Mouse (Mus musculus) heart, embryonic 12.5 days (tissue): ENCODE results near the gene Gm43518. TPM values are rescaled to one million over a fixed set of nuclear protein-coding genes. Genes with fewer than 3 reads are reported as not detected.

ENCODE experiments used
- ATAC-seq: fragments of 200-750 bp; cut with Nextera tagmentation; 2 replicates; pipeline ENCODE4 v1.8.0; 2017; ENCODE audit warnings: moderate TSS enrichment, moderate library complexity; ENCODE audit not compliant: insufficient number of reproducible peaks, low FRiP score
- H3K27ac ChIP-seq: fragments of 300-500 bp; sonication (generic); 2 replicates; pipeline ENCODE4 v1.5.1; 2016; ENCODE audit warnings: mild to moderate bottlenecking, moderate library complexity; ENCODE audit not compliant: poor library complexity, severe bottlenecking
- H3K27me3 ChIP-seq: fragments of 300-500 bp; sonication (generic); replicated peaks from 2 replicates; pipeline ENCODE4 v1.6.1; 2016; ENCODE audit warnings: mild to moderate bottlenecking, moderate library complexity
- H3K36me3 ChIP-seq: fragments of 300-500 bp; sonication (generic); 2 replicates; pipeline ENCODE4 v1.6.1; 2016; ENCODE audit warnings: mild to moderate bottlenecking, moderate library complexity
- H3K4me1 ChIP-seq: fragments of 300-500 bp; sonication (generic); replicated peaks from 2 replicates; pipeline ENCODE4 v1.6.1; 2016; ENCODE audit warnings: mild to moderate bottlenecking
- H3K4me2 ChIP-seq: fragments of 300-500 bp; sonication (generic); 2 replicates; pipeline ENCODE4 v1.6.1; 2016; ENCODE audit warnings: mild to moderate bottlenecking, moderate library complexity
- H3K4me3 ChIP-seq: fragments of 300-500 bp; sonication (generic); 2 replicates; pipeline ENCODE4 v1.5.1; 2016; ENCODE audit warnings: mild to moderate bottlenecking
- H3K9ac ChIP-seq: fragments of 300-500 bp; sonication (generic); 2 replicates; pipeline ENCODE4 v1.6.1; 2016; ENCODE audit warnings: mild to moderate bottlenecking, moderate library complexity
- H3K9me3 ChIP-seq: fragments of 300-500 bp; sonication (generic); replicated peaks from 2 replicates; pipeline ENCODE4 v1.6.1; 2016; ENCODE audit warnings: mild to moderate bottlenecking, moderate library complexity
- WGBS: fragments of 180-500 bp; shearing (Covaris S2); methylation state at CpG from one replicate; pipeline ENCODE4 v1.1.7; 2016; 5-methylcytosine and 5-hydroxymethylcytosine counted together
- polyA plus RNA-seq: library from polyadenylated mRNA; unstranded; fragments of >200 nt; fragmentation: Nextera tagmentation; extraction: Ambion mirVana; gene quantifications from 2 replicates; pipeline ENCODE4 v1.2.1, GENCODE M21; 2016

The Gm43518 gene
- polyA plus RNA-seq, 1 experiment from 2014 or later: 2.1 TPM

GRCm38 (mm10) chr5:123897352-123897751 is 29.9 kb upstream of the Gm43518 start:
- Histone ChIP-seq H3K4me3 (no peak overlapping the region), H3K36me3 (no peaks in the 10 kb centered on the region), H3K27me3 (no peaks in the 10 kb centered on the region), H3K9me3 (no peaks in the 10 kb centered on the region), H3K4me1 (no peaks in the 10 kb centered on the region), H3K27ac (no peak overlapping the region), H3K4me2 (no peak overlapping the region), H3K9ac (no peak overlapping the region)
- WGBS: 83% methylated on average over 13 of the region's 13 CpGs
- no peak for ATAC-seq

- Histone ChIP-seq H3K27me3 (no peaks in the 10 kb centered on the region), H3K4me2 (no peak overlapping the region), H3K27ac (no peak overlapping the region), H3K9ac (no peak overlapping the region), H3K9me3 (no peaks in the 10 kb centered on the region), H3K4me1 (peaks cover 14% of the 10 kb centered on the region), H3K36me3 (peaks cover 9% of the 10 kb centered on the region), H3K4me3 (no peak overlapping the region)
- whole genome bisulfite sequencing: 58% methylated on average over 11 of the region's 11 CpGs
- no peak for ATAC-seq
Observed at GRCm38 (mm10) chr5:123904059-123904672, 23.1 kb upstream of the Gm43518 start.

- H3K4me3 ChIP-seq: no peak overlapping the region
- no peak for ATAC-seq
- 71% methylated on average over 17 of the region's 17 CpGs for WGBS
Observed at GRCm38 (mm10) chr5:123906146-123906975, 20.9 kb upstream of the Gm43518 start.

GRCm38 (mm10) chr5:123906976-123907630 is 20.1 kb upstream of the Gm43518 start, which contains the start of gene Denr:
Gene Denr (plus strand): TSS chr5:123907175.
- no peaks in the 10 kb centered on the region for H3K9me3 ChIP-seq
- ATAC-seq: peak; percentile 97
- under 1% methylated on average over 60 of the region's 61 CpGs for WGBS

More at GRCm38 (mm10) chr5:123906146-123906975, 20.9 kb upstream of the Gm43518 start:
- peaks cover 30% of the 10 kb centered on the region for H3K36me3 ChIP-seq
- H3K9ac ChIP-seq: no peak overlapping the region
- H3K9me3 ChIP-seq: no peaks in the 10 kb centered on the region
- no peaks in the 10 kb centered on the region for H3K27me3 ChIP-seq
- H3K4me1 ChIP-seq: peaks cover 14% of the 10 kb centered on the region
- peak overlapping the region; percentile 45 for H3K4me2 ChIP-seq
- H3K27ac ChIP-seq: no peak overlapping the region

GRCm38 (mm10) chr5:123907631-123907977 is 19.6 kb upstream of the Gm43518 start:
- no peaks in the 10 kb centered on the region for H3K27me3 ChIP-seq
- ATAC-seq: no peak
- peak overlapping the region; percentile 80; the same call in 1 of the 2 replicates for H3K27ac ChIP-seq
- H3K4me1 ChIP-seq: peaks cover 14% of the 10 kb centered on the region
- no peaks in the 10 kb centered on the region for H3K9me3 ChIP-seq
- H3K36me3 ChIP-seq: peaks cover 41% of the 10 kb centered on the region
- H3K9ac ChIP-seq: peak overlapping the region; percentile 88
- peak overlapping the region; percentile 89 for H3K4me2 ChIP-seq
- WGBS: 6% methylated on average over 10 of the region's 10 CpGs
- H3K4me3 ChIP-seq: peak overlapping the region; percentile 81

More at GRCm38 (mm10) chr5:123906976-123907630, 20.1 kb upstream of the Gm43518 start, which contains the start of gene Denr:
- peaks cover 14% of the 10 kb centered on the region for H3K4me1 ChIP-seq
- peak within 1 kb of the TSS; percentile 89 for H3K4me2 ChIP-seq
- H3K27me3 ChIP-seq: no peaks in the 10 kb centered on the region
- peak within 1 kb of the TSS; percentile 88 for H3K9ac ChIP-seq
- H3K4me3 ChIP-seq: peak within 1 kb of the TSS; percentile 81
- peaks cover 37% of the 10 kb centered on the region for H3K36me3 ChIP-seq
- peak within 1 kb of the TSS; percentile 80 for H3K27ac ChIP-seq

GRCm38 (mm10) chr5:123914852-123915251 is 12.4 kb upstream of the Gm43518 start:
- Histone ChIP-seq H3K4me2 (no peak overlapping the region), H3K36me3 (peaks cover 75% of the 10 kb centered on the region), H3K27ac (no peak overlapping the region), H3K9me3 (no peaks in the 10 kb centered on the region), H3K4me3 (no peak overlapping the region), H3K4me1 (peaks cover 12% of the 10 kb centered on the region), H3K9ac (no peak overlapping the region), H3K27me3 (no peaks in the 10 kb centered on the region)
- WGBS: 73% methylated on average over 3 of the region's 3 CpGs
- ATAC-seq: no peak

- Histone ChIP-seq H3K4me2 (no peak overlapping the region), H3K4me1 (no peaks in the 10 kb centered on the region), H3K27ac (no peak overlapping the region), H3K36me3 (peaks cover 91% of the 10 kb centered on the region), H3K4me3 (no peak overlapping the region), H3K27me3 (no peaks in the 10 kb centered on the region), H3K9ac (no peak overlapping the region), H3K9me3 (no peaks in the 10 kb centered on the region)
- WGBS: 91% methylated on average over 6 of the region's 6 CpGs
- ATAC-seq: no peak
Observed at GRCm38 (mm10) chr5:123922112-123922511, 5.1 kb upstream of the Gm43518 start.

GRCm38 (mm10) chr5:123930508-123930989 is 3.3 kb downstream of the Gm43518 start, which contains the start of gene Ccdc62:
Gene Ccdc62 (plus strand): TSS chr5:123930679.
- H3K36me3 ChIP-seq: peaks cover 35% of the 10 kb centered on the region
- no peaks in the 10 kb centered on the region for H3K9me3 ChIP-seq
- peak within 1 kb of the TSS; percentile 89 for H3K27ac ChIP-seq
- ATAC-seq: peak; percentile 97
- H3K27me3 ChIP-seq: no peaks in the 10 kb centered on the region
- H3K4me2 ChIP-seq: peak within 1 kb of the TSS; percentile 87
- peak within 1 kb of the TSS; percentile 80 for H3K4me3 ChIP-seq
- WGBS: under 1% methylated on average over 56 of the region's 56 CpGs
- H3K4me1 ChIP-seq: peaks cover 13% of the 10 kb centered on the region
- H3K9ac ChIP-seq: peak within 1 kb of the TSS; percentile 95

GRCm38 (mm10) chr5:123931131-123931530 is 3.9 kb downstream of the Gm43518 start:
- Histone ChIP-seq H3K36me3 (peaks cover 29% of the 10 kb centered on the region), H3K4me2 (peak overlapping the region; percentile 87), H3K27ac (0 out of 2 replicates have a peak overlapping the region, but pooled peaks have one; percentile 86), H3K4me3 (peak overlapping the region; percentile 80), H3K9me3 (no peaks in the 10 kb centered on the region), H3K27me3 (no peaks in the 10 kb centered on the region), H3K4me1 (peaks cover 13% of the 10 kb centered on the region), H3K9ac (peak overlapping the region; percentile 95)
- no peak for ATAC-seq
- WGBS: 52% methylated on average over 13 of the region's 13 CpGs

GRCm38 (mm10) chr5:123932927-123933326 is 5.7 kb downstream of the Gm43518 start:
- no peaks in the 10 kb centered on the region for H3K27me3 ChIP-seq
- H3K27ac ChIP-seq: no peak overlapping the region
- peaks cover 12% of the 10 kb centered on the region for H3K36me3 ChIP-seq
- no peaks in the 10 kb centered on the region for H3K9me3 ChIP-seq
- H3K4me1 ChIP-seq: peaks cover 13% of the 10 kb centered on the region
- no peak overlapping the region for H3K4me3 ChIP-seq
- H3K4me2 ChIP-seq: no peak overlapping the region
- ATAC-seq: no peak
- H3K9ac ChIP-seq: no peak overlapping the region

GRCm38 (mm10) chr5:123933556-123933955 is 6.3 kb downstream of the Gm43518 start:
- no peak for ATAC-seq
- Histone ChIP-seq H3K4me3 (no peak overlapping the region), H3K36me3 (peaks cover 7% of the 10 kb centered on the region), H3K4me1 (peaks cover 13% of the 10 kb centered on the region), H3K4me2 (no peak overlapping the region), H3K9me3 (no peaks in the 10 kb centered on the region), H3K9ac (no peak overlapping the region), H3K27me3 (no peaks in the 10 kb centered on the region), H3K27ac (no peak overlapping the region)
- WGBS: 88% methylated on average over 12 of the region's 12 CpGs
